Mouse (Mus musculus): ENCODE results near the gene Rabepk.

GRCm38 (mm10) chr2:34774493-34774892, 25.2 kb downstream of the Rabepk start:
- TF ChIP-seq CTCF (IDR thresholded peaks at IDR 0.05; ENCODE audit: control insufficient read depth, insufficient read depth, insufficient replicate concordance, low read depth, low read length) (no peak), POLR2A (IDR thresholded peaks at IDR 0.05; ENCODE audit: control insufficient read depth, low read depth, low read length) (no peak)
